Mouse (Mus musculus) hindbrain, embryonic 10.5 days (tissue): ENCODE measurements around the gene Fut9. TPM values are rescaled to one million over a fixed set of nuclear protein-coding genes. Genes with fewer than 3 reads are reported as not detected.
A peak's percentile ranks its signal among the peaks of the same experiment; 100 is the strongest.

Source experiments
- DNase-seq: peaks from one replicate; pipeline ENCODE4 v3.0.0-alpha.2; 2017; ENCODE audit warnings: low spot score
- H3K27ac ChIP-seq: fragments of 300-500 bp; sonication (generic); 2 replicates; pipeline ENCODE4 v1.5.1; 2016; ENCODE audit warnings: mild to moderate bottlenecking, moderate library complexity
- H3K27me3 ChIP-seq: fragments of 300-500 bp; sonication (generic); 2 replicates; pipeline ENCODE4 v1.6.1; 2016; ENCODE audit warnings: mild to moderate bottlenecking; ENCODE audit not compliant: poor library complexity, insufficient read depth, severe bottlenecking
- H3K36me3 ChIP-seq: fragments of 300-500 bp; sonication (generic); 2 replicates; pipeline ENCODE4 v1.6.1; 2016; ENCODE audit warnings: mild to moderate bottlenecking, moderate library complexity
- H3K4me1 ChIP-seq: fragments of 300-500 bp; sonication (generic); replicated peaks from 2 replicates; pipeline ENCODE4 v1.6.1; 2016; ENCODE audit warnings: mild to moderate bottlenecking
- H3K4me3 ChIP-seq: fragments of 300-500 bp; sonication (generic); 2 replicates; pipeline ENCODE4 v1.5.1; 2016; ENCODE audit warnings: mild to moderate bottlenecking, moderate library complexity
- H3K9me3 ChIP-seq: fragments of 300-500 bp; sonication (generic); 2 replicates; pipeline ENCODE4 v1.6.1; 2016; ENCODE audit warnings: mild to moderate bottlenecking, moderate library complexity
- WGBS: fragments of 180-500 bp; shearing (Covaris S2); methylation state at CpG from one replicate; pipeline ENCODE4 v1.1.7; 2016; 5-methylcytosine and 5-hydroxymethylcytosine counted together
- polyA plus RNA-seq: library from polyadenylated mRNA; unstranded; fragments of >200 nt; fragmentation: Nextera tagmentation; extraction: Ambion mirVana; gene quantifications from 2 replicates; pipeline ENCODE4 v1.2.1, GENCODE M21; 2016

Fut9 gene
- 1.8 and 1.9 TPM in 2 replicates for polyA plus RNA-seq

- Histone ChIP-seq H3K36me3 (no peaks in the 10 kb centered on the region), H3K27me3 (peaks cover 10% of the 10 kb centered on the region; the same call in 1 of the 2 replicates), H3K4me3 (peak within 1 kb of the TSS; percentile 63), H3K4me1 (peaks cover 18% of the 10 kb centered on the region), H3K9me3 (no peaks in the 10 kb centered on the region), H3K27ac (peak within 1 kb of the TSS; percentile 89)
- under 1% methylated on average over 52 of the region's 52 CpGs for WGBS
- DNase-seq: peak; percentile 82
Observed at GRCm38 (mm10) chr4:25799476-25800283, at the start of gene Fut9. Gene Fut9, minus strand, starts transcription at chr4:25800244.

- no peak overlapping the region for H3K27ac ChIP-seq
- H3K27me3 ChIP-seq: no peaks in the 10 kb centered on the region
- 92% methylated on average over 7 of the region's 7 CpGs for WGBS
- DNase-seq: peak; percentile 2
- H3K9me3 ChIP-seq: no peaks in the 10 kb centered on the region
- no peak overlapping the region for H3K4me3 ChIP-seq
- H3K36me3 ChIP-seq: no peaks in the 10 kb centered on the region
- H3K4me1 ChIP-seq: no peaks in the 10 kb centered on the region
Observed at GRCm38 (mm10) chr4:25815783-25816182, 15.7 kb upstream of the Fut9 start.

GRCm38 (mm10) chr4:25813340-25813739, 13.3 kb upstream of the Fut9 start:
- DNase-seq: no peak
- H3K27me3 ChIP-seq: no peaks in the 10 kb centered on the region
- H3K9me3 ChIP-seq: no peaks in the 10 kb centered on the region
- H3K4me1 ChIP-seq: no peaks in the 10 kb centered on the region
- H3K36me3 ChIP-seq: no peaks in the 10 kb centered on the region
- H3K4me3 ChIP-seq: no peak overlapping the region
- 85% methylated on average over 1 of the region's 1 CpGs for WGBS
- no peak overlapping the region for H3K27ac ChIP-seq

- H3K36me3 ChIP-seq: no peaks in the 10 kb centered on the region
- H3K4me3 ChIP-seq: no peak overlapping the region
- H3K4me1 ChIP-seq: no peaks in the 10 kb centered on the region
- H3K27me3 ChIP-seq: no peaks in the 10 kb centered on the region
- DNase-seq: no peak
- H3K27ac ChIP-seq: no peak overlapping the region
- WGBS: 89% methylated on average over 1 of the region's 1 CpGs
- no peaks in the 10 kb centered on the region for H3K9me3 ChIP-seq
Observed at GRCm38 (mm10) chr4:25810058-25810457, 10.0 kb upstream of the Fut9 start.

- Histone ChIP-seq H3K27ac (no peak overlapping the region), H3K9me3 (no peaks in the 10 kb centered on the region), H3K27me3 (peaks cover 10% of the 10 kb centered on the region; the same call in 1 of the 2 replicates), H3K36me3 (no peaks in the 10 kb centered on the region), H3K4me1 (peaks cover 18% of the 10 kb centered on the region), H3K4me3 (no peak overlapping the region)
- no peak for DNase-seq
- WGBS: 89% methylated on average over 2 of the region's 2 CpGs
Observed at GRCm38 (mm10) chr4:25801751-25802150, 1.7 kb upstream of the Fut9 start.

- no peak for DNase-seq
- Histone ChIP-seq H3K4me3 (peak overlapping the region; percentile 63), H3K27ac (peak overlapping the region; percentile 89), H3K27me3 (peaks cover 10% of the 10 kb centered on the region; the same call in 1 of the 2 replicates), H3K36me3 (no peaks in the 10 kb centered on the region), H3K9me3 (no peaks in the 10 kb centered on the region), H3K4me1 (peaks cover 18% of the 10 kb centered on the region)
- 3% methylated on average over 5 of the region's 5 CpGs for WGBS
Observed at GRCm38 (mm10) chr4:25800284-25800616, 206 bp upstream of the Fut9 start.

GRCm38 (mm10) chr4:25799051-25799475, 981 bp downstream of the Fut9 start:
- no peak for DNase-seq
- Histone ChIP-seq H3K27ac (peak overlapping the region; percentile 89), H3K36me3 (no peaks in the 10 kb centered on the region), H3K9me3 (no peaks in the 10 kb centered on the region), H3K27me3 (peaks cover 10% of the 10 kb centered on the region; the same call in 1 of the 2 replicates), H3K4me1 (peaks cover 18% of the 10 kb centered on the region), H3K4me3 (peak overlapping the region; percentile 63)
- 1% methylated on average over 7 of the region's 7 CpGs for WGBS

- peak overlapping the region; percentile 63 for H3K4me3 ChIP-seq
- 22% methylated on average over 10 of the region's 10 CpGs for WGBS
Observed at GRCm38 (mm10) chr4:25798412-25798811, 1.6 kb downstream of the Fut9 start.

GRCm38 (mm10) chr4:25796149-25796548, 3.9 kb downstream of the Fut9 start:
- Histone ChIP-seq H3K27ac (no peak overlapping the region), H3K27me3 (peaks cover 10% of the 10 kb centered on the region; the same call in 1 of the 2 replicates), H3K4me3 (no peak overlapping the region), H3K9me3 (no peaks in the 10 kb centered on the region), H3K4me1 (peaks cover 18% of the 10 kb centered on the region), H3K36me3 (no peaks in the 10 kb centered on the region)
- no peak for DNase-seq
- WGBS: 41% methylated on average over 3 of the region's 3 CpGs

More at GRCm38 (mm10) chr4:25798412-25798811, 1.6 kb downstream of the Fut9 start:
- peaks cover 10% of the 10 kb centered on the region; the same call in 1 of the 2 replicates for H3K27me3 ChIP-seq
- no peak for DNase-seq
- no peaks in the 10 kb centered on the region for H3K9me3 ChIP-seq
- H3K27ac ChIP-seq: no peak overlapping the region
- peaks cover 18% of the 10 kb centered on the region for H3K4me1 ChIP-seq
- H3K36me3 ChIP-seq: no peaks in the 10 kb centered on the region

- Histone ChIP-seq H3K4me1 (no peaks in the 10 kb centered on the region), H3K4me3 (no peak overlapping the region), H3K9me3 (no peaks in the 10 kb centered on the region), H3K36me3 (no peaks in the 10 kb centered on the region), H3K27me3 (no peaks in the 10 kb centered on the region), H3K27ac (no peak overlapping the region)
- DNase-seq: no peak
- 94% methylated on average over 4 of the region's 4 CpGs for WGBS
Observed at GRCm38 (mm10) chr4:25785276-25785675, 14.8 kb downstream of the Fut9 start.

GRCm38 (mm10) chr4:25768657-25769056, 31.4 kb downstream of the Fut9 start:
- no peak overlapping the region for H3K27ac ChIP-seq
- no peak overlapping the region for H3K4me3 ChIP-seq
- H3K27me3 ChIP-seq: no peaks in the 10 kb centered on the region
- H3K9me3 ChIP-seq: no peaks in the 10 kb centered on the region
- H3K4me1 ChIP-seq: peaks cover 6% of the 10 kb centered on the region
- H3K36me3 ChIP-seq: no peaks in the 10 kb centered on the region
- WGBS: 22% methylated on average over 3 of the region's 3 CpGs
- DNase-seq: no peak

- Histone ChIP-seq H3K4me3 (no peak overlapping the region), H3K27ac (no peak overlapping the region), H3K4me1 (no peaks in the 10 kb centered on the region), H3K27me3 (no peaks in the 10 kb centered on the region), H3K9me3 (no peaks in the 10 kb centered on the region), H3K36me3 (no peaks in the 10 kb centered on the region)
- no peak for DNase-seq
Observed at GRCm38 (mm10) chr4:25763091-25763490, 37.0 kb downstream of the Fut9 start.

GRCm38 (mm10) chr4:25757909-25758548, 42.0 kb downstream of the Fut9 start:
- no peak overlapping the region for H3K4me3 ChIP-seq
- no peaks in the 10 kb centered on the region for H3K36me3 ChIP-seq
- no peaks in the 10 kb centered on the region for H3K27me3 ChIP-seq
- no peaks in the 10 kb centered on the region for H3K9me3 ChIP-seq
- DNase-seq: no peak
- H3K4me1 ChIP-seq: no peaks in the 10 kb centered on the region
- 77% methylated on average over 4 of the region's 5 CpGs for WGBS
- no peak overlapping the region for H3K27ac ChIP-seq
